Mouse (Mus musculus): ENCODE measurements around the gene Cct2.

DNA sequence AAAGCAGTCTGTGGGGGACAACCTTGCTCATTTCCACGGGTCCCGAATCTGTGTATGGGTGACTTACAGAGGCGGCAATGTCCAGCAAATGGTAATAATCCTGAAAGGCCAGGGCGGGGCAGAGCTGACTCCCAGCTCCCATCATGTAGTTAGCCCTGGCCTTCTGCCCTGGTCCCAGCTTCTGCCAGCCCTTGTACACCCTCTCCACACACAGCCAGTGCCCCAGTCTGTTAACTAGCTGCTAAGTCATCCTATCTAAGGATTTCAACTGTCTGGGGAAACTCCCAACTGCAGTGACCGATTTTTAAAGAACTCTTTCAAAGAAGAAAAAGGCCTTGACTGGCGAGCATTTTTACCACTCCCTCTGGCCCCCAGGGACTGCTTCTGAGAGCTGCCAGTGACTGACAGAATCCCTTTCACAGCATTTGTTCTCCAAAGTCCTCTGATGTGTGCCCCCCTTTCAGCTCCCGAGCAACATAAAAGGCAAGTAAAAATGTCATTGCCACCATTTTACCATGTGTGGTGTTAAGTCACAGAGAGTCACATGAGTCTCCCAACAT, 45.3 kb downstream of the Cct2 start:
- no peak for TF ChIP-seq CTCF (IDR thresholded peaks at IDR 0.05; ENCODE audit: extremely low read depth, insufficient read length, insufficient replicate concordance, low read depth, low read length)
- no peak; the same call in 1 of the 2 replicates for TF ChIP-seq POLR2A (IDR thresholded peaks at IDR 0.05; ENCODE audit: low read depth, low read length)
